Mouse (Mus musculus) cerebellum, postnatal 25 days (tissue): ENCODE measurements around the gene Ano8.

Source experiments
- DNase-seq, 2 experiments: peaks; one replicate each; pipeline ENCODE4 v3.0.0; 2021; ENCODE audit warnings: mixed read lengths in 2 of 2

Gene Ano8

GRCm38 (mm10) chr8:71498816-71499690 is 13.3 kb upstream of the Ano8 start:
- peak in 1 of 2 experiments; percentile 32 for DNase-seq

GRCm38 (mm10) chr8:71497881-71498501 is 12.2 kb upstream of the Ano8 start:
- DNase-seq, result peak in 1 of 2 experiments; percentile 41

GRCm38 (mm10) chr8:71497077-71497645 is 11.4 kb upstream of the Ano8 start:
- DNase-seq, result peak; percentile 54

- peak; percentile 82 to 89 for DNase-seq
Measured at GRCm38 (mm10) chr8:71496481-71496880, 10.7 kb upstream of the Ano8 start.

GRCm38 (mm10) chr8:71495811-71496210 is 10.0 kb upstream of the Ano8 start:
- peak; percentile 28 to 48 for DNase-seq

- peak; percentile 89 to 93 for DNase-seq
Measured at GRCm38 (mm10) chr8:71495039-71495438, 9.3 kb upstream of the Ano8 start.

GRCm38 (mm10) chr8:71488454-71488853 is 2.7 kb upstream of the Ano8 start:
- peak; percentile 85 to 88 for DNase-seq

GRCm38 (mm10) chr8:71487691-71488445 is 2.1 kb upstream of the Ano8 start, which contains the start of gene Gtpbp3:
Gene Gtpbp3 (plus strand): TSS chr8:71488103.
- DNase-seq, result peak; percentile 84 to 89

GRCm38 (mm10) chr8:71486136-71486529 is 370 bp upstream of the Ano8 start:
- DNase-seq, result peak in 1 of 2 experiments; percentile 41

GRCm38 (mm10) chr8:71484736-71485135 is 1.0 kb downstream of the Ano8 start:
- DNase-seq, result no peak

- no peak for DNase-seq
Measured at GRCm38 (mm10) chr8:71483932-71484331, 1.8 kb downstream of the Ano8 start.

GRCm38 (mm10) chr8:71478943-71479342 is 6.8 kb downstream of the Ano8 start:
- DNase-seq, result no peak

- peak; percentile 51 to 71 for DNase-seq
Measured at GRCm38 (mm10) chr8:71477196-71477845, 8.4 kb downstream of the Ano8 start.

GRCm38 (mm10) chr8:71476099-71476940 is 9.4 kb downstream of the Ano8 start:
- DNase-seq, result peak; percentile 90 to 94

- DNase-seq, result peak in 1 of 2 experiments; percentile 43
Measured at GRCm38 (mm10) chr8:71475702-71476075, 10.1 kb downstream of the Ano8 start.

- DNase-seq, result peak; percentile 52 to 72
Measured at GRCm38 (mm10) chr8:71474785-71475701, 10.7 kb downstream of the Ano8 start.

- no peak for DNase-seq
Measured at GRCm38 (mm10) chr8:71474344-71474743, 11.4 kb downstream of the Ano8 start.

- no peak for DNase-seq
Measured at GRCm38 (mm10) chr8:71472601-71473386, 13.0 kb downstream of the Ano8 start.

- DNase-seq, result peak in 1 of 2 experiments; percentile 11
Measured at GRCm38 (mm10) chr8:71471861-71472260, 13.9 kb downstream of the Ano8 start.
